Mouse (Mus musculus) megakaryocyte, embryonic 14.5 days (primary cell): ENCODE data around the gene Fbxo6.

Experiments used
- FLI1 ChIP-seq: IDR thresholded peaks from 2 replicates; pipeline ENCODE4 v1.6.1; 2012; ENCODE audit warnings: low read length, inconsistent platforms, mixed read lengths
- GATA1 ChIP-seq: IDR thresholded peaks from 3 replicates; pipeline ENCODE4 v1.6.1; 2012; ENCODE audit warnings: mixed read lengths, low read length, inconsistent platforms, borderline replicate concordance

DNA sequence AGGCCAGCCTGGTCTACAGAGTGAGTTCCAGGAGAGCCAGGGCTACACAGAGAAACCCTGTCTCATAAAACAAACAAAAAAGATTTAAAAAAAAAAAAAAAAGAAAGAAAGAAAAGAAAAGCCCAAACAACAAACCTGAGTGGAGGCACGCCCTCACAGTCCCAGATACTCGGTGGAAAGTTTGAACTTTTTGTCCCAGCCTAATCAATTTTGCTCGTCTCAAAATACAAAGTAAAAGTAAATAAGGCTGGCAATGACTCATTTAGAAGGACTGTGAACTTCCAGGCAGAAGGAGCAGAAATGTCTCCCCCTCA, 1.0 kb downstream of the Fbxo6 start:
- TF ChIP-seq GATA1 (no peak), FLI1 (no peak)
